Mouse (Mus musculus) E14TG2a.4 (cell line): Measurements from ENCODE around the gene Mkln1.
A peak's percentile ranks its signal among the peaks of the same experiment; 100 is the strongest.

Source experiments
- H3K27me3 ChIP-seq: 2 replicates; pipeline ENCODE4 v1.6.1; 2014; ENCODE audit warnings: low read length, control low read depth; ENCODE audit not compliant: insufficient read depth
- H3K36me3 ChIP-seq: 2 replicates; pipeline ENCODE4 v1.6.1; 2014; ENCODE audit warnings: low read length, control low read depth; ENCODE audit not compliant: insufficient read depth
- H3K4me1 ChIP-seq: replicated peaks from 2 replicates; pipeline ENCODE4 v1.6.1; 2014; ENCODE audit warnings: low read depth, low read length, control low read depth
- H3K4me3 ChIP-seq: replicated peaks from 2 replicates; pipeline ENCODE4 v1.5.1; 2014; ENCODE audit warnings: mild to moderate bottlenecking, low read length
- H3K9me3 ChIP-seq: 2 replicates; pipeline ENCODE4 v1.6.1; 2014; ENCODE audit warnings: low read length, control low read depth
- CTCF ChIP-seq: conservative IDR thresholded peaks from 2 replicates; pipeline ENCODE4 v1.5.1; 2014; ENCODE audit warnings: low read length
- NANOG ChIP-seq: IDR thresholded peaks from 2 replicates; pipeline ENCODE4 v1.6.1; 2014; ENCODE audit warnings: borderline replicate concordance, low read length, mixed read lengths
- POU5F1 ChIP-seq: IDR thresholded peaks from 2 replicates; pipeline ENCODE4 v1.6.1; 2014; ENCODE audit warnings: low read length, borderline replicate concordance

Gene Mkln1

GRCm38 (mm10) chr6:31370550-31371061 is 27.9 kb upstream of the Mkln1 start:
- Histone ChIP-seq H3K9me3 (no peaks in the 10 kb centered on the region), H3K4me3 (peak overlapping the region; percentile 58), H3K27me3 (peaks cover 3% of the 10 kb centered on the region; the same call in 1 of the 2 replicates), H3K4me1 (peaks cover 51% of the 10 kb centered on the region), H3K36me3 (no peaks in the 10 kb centered on the region)
- TF ChIP-seq NANOG (no peak), CTCF (no peak), POU5F1 (no peak)

GRCm38 (mm10) chr6:31371140-31371539 is 27.4 kb upstream of the Mkln1 start:
- H3K4me3 ChIP-seq, result peak overlapping the region; percentile 58
- no peaks in the 10 kb centered on the region for H3K36me3 ChIP-seq
- H3K9me3 ChIP-seq, result no peaks in the 10 kb centered on the region
- H3K4me1 ChIP-seq, result peaks cover 51% of the 10 kb centered on the region
- peaks cover 3% of the 10 kb centered on the region; the same call in 1 of the 2 replicates for H3K27me3 ChIP-seq
- TF ChIP-seq POU5F1 (no peak), NANOG (no peak), CTCF (no peak)

- Histone ChIP-seq H3K27me3 (peaks cover 3% of the 10 kb centered on the region; the same call in 1 of the 2 replicates), H3K36me3 (no peaks in the 10 kb centered on the region), H3K4me3 (peak overlapping the region; percentile 27; the same call in 1 of the 2 replicates), H3K9me3 (no peaks in the 10 kb centered on the region), H3K4me1 (peaks cover 49% of the 10 kb centered on the region)
- TF ChIP-seq CTCF (no peak), POU5F1 (no peak), NANOG (no peak)
Measured at GRCm38 (mm10) chr6:31372620-31373019, 25.9 kb upstream of the Mkln1 start.

GRCm38 (mm10) chr6:31373084-31373673 is 25.4 kb upstream of the Mkln1 start:
- peaks cover 3% of the 10 kb centered on the region; the same call in 1 of the 2 replicates for H3K27me3 ChIP-seq
- H3K4me1 ChIP-seq, result peaks cover 43% of the 10 kb centered on the region
- H3K4me3 ChIP-seq, result no peak overlapping the region
- TF ChIP-seq CTCF (no peak), POU5F1 (no peak), NANOG (no peak)
- H3K36me3 ChIP-seq, result no peaks in the 10 kb centered on the region
- H3K9me3 ChIP-seq, result no peaks in the 10 kb centered on the region

GRCm38 (mm10) chr6:31382989-31383388 is 15.5 kb upstream of the Mkln1 start:
- H3K4me3 ChIP-seq, result no peak overlapping the region
- no peaks in the 10 kb centered on the region for H3K9me3 ChIP-seq
- TF ChIP-seq NANOG, result no peak
- no peak for TF ChIP-seq CTCF
- TF ChIP-seq POU5F1, result no peak

GRCm38 (mm10) chr6:31384794-31385193 is 13.7 kb upstream of the Mkln1 start:
- no peak for TF ChIP-seq NANOG
- no peak for TF ChIP-seq POU5F1
- no peak for TF ChIP-seq CTCF
- no peaks in the 10 kb centered on the region for H3K27me3 ChIP-seq

More at GRCm38 (mm10) chr6:31382989-31383388, 15.5 kb upstream of the Mkln1 start:
- H3K36me3 ChIP-seq, result no peaks in the 10 kb centered on the region
- H3K27me3 ChIP-seq, result no peaks in the 10 kb centered on the region
- H3K4me1 ChIP-seq, result 0 out of 2 replicates have a peak, but pooled peaks cover 6% of the 10 kb centered on the region

GRCm38 (mm10) chr6:31385281-31386145 is 13.0 kb upstream of the Mkln1 start:
- Histone ChIP-seq H3K4me3 (no peak overlapping the region), H3K27me3 (no peaks in the 10 kb centered on the region), H3K4me1 (peaks cover 16% of the 10 kb centered on the region), H3K9me3 (no peaks in the 10 kb centered on the region), H3K36me3 (no peaks in the 10 kb centered on the region)
- no peak for TF ChIP-seq CTCF

More at GRCm38 (mm10) chr6:31384794-31385193, 13.7 kb upstream of the Mkln1 start:
- Histone ChIP-seq H3K4me1 (peaks cover 10% of the 10 kb centered on the region), H3K36me3 (no peaks in the 10 kb centered on the region), H3K9me3 (no peaks in the 10 kb centered on the region), H3K4me3 (no peak overlapping the region)

- H3K36me3 ChIP-seq, result no peaks in the 10 kb centered on the region
- H3K9me3 ChIP-seq, result no peaks in the 10 kb centered on the region
- peaks cover 22% of the 10 kb centered on the region for H3K4me1 ChIP-seq
- TF ChIP-seq NANOG (no peak), CTCF (no peak), POU5F1 (no peak)
- H3K27me3 ChIP-seq, result no peaks in the 10 kb centered on the region
- no peak overlapping the region for H3K4me3 ChIP-seq
Measured at GRCm38 (mm10) chr6:31389716-31390115, 8.8 kb upstream of the Mkln1 start.
